Mouse (Mus musculus): ENCODE measurements at regions not wholly inside any gene's neighbourhood (a gene's known extent, or its start where the extent isn't known, plus 50 kb on each side); places are given as distances from the start of the nearest gene placed in this dataset.

DNA sequence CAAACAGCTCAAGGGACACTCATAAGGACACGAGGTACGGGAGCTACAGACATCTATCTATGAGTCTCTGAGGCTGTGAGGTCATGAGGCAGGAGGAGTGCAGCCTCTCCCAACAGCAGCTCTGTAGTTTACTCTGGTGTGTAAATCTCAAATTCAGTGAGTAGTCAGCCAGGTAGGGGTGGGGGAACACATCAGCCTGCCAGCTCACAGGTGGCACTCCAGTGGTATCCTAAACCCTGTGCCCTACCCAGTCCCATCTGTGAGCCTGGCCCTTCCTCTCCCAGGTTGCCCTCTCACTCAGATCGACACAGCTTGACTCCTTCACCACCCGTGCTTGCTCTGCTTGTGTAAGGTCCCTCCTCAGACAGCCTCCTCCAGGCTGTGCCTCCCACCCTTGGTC is 202.2 kb downstream of the Sipa1l2 start:
- DNase-seq (ENCODE audit: low spot score in 2 of 2): no peak

GRCm38 (mm10) chr8:125365004-125365403 is 204.6 kb downstream of the Sipa1l2 start:
- no peak for DNase-seq (ENCODE audit: low spot score in 2 of 2)

GRCm38 (mm10) chr8:125359456-125359855 is 210.2 kb downstream of the Sipa1l2 start:
- no peak for DNase-seq (ENCODE audit: low spot score in 2 of 2)

DNA sequence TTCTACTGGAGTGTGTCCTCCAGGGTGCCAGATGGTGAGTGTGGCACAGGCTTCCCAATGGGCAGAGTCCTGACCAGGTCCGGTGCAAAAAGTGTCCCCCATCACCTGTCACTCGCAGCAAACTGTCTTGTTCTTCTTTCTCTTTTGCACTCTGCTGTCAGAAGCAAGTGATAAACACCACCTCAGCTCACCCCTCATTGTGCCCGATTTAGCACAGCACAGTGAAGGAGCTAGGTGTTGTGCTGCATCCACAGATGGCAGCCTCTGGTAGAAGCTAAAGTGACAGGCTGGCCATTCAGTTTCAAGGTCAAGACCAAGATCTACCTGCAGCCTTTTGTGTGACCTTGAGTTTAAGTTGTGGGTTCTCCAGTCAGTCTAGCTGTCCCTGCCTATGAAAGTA is 211.8 kb downstream of the Sipa1l2 start:
- no peak for DNase-seq (ENCODE audit: low spot score in 2 of 2)

- peak in 1 of 2 experiments; percentile 37 for DNase-seq (ENCODE audit: low spot score in 2 of 2)
These were observed 214.5 kb downstream of the Sipa1l2 start for GRCm38 (mm10) chr8:125355059-125355509.

DNA sequence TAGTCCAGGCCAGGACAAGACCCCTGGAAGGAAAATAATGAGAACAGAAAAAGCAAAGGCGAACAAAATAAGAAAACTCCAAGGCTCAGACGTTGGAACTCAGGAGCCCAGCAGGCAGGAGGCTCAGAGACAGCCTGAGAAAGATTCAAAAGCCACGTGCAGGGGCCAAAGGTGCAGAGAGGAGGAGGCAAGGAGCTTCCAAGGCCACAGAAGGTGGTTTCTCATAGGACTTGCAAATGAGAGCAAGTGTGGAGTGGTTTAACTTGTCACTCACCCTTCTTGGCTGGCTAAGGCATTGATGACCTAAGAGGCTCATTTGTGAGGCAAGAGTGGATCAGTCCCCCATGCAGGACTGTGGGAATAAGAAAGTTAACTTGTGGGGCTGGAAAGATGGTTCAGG is 217.3 kb downstream of the Sipa1l2 start:
- no peak for DNase-seq (ENCODE audit: low spot score in 2 of 2)

DNA sequence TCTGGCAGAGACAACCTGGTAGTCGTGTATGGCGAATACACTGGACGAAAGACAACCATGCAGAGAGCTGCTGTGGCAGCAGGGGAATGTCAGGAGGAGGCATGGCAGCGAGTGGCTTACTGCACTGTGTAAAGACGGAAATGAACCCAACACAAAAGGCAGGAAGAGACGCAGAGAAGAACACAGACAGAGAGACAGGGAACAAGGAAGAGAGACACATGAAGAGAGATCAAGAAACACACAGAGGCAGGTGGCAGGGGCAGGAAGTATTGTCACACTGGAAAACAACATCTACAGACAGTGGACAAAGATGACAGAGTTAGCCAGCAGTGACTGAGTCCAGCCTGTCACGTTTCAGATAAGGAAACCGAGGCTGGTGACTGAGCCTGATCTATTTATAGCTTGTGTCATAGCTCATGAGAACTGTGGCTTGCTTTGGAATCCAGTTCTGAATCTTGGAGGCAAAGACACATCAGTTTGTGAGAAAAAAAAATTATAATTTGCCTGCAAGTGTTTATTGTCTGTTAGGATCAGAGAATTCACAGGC is 218.0 kb downstream of the Sipa1l2 start:
- DNase-seq (ENCODE audit: low spot score in 2 of 2): no peak

- DNase-seq (ENCODE audit: low spot score in 2 of 2): peak; percentile 52 to 83
These were observed 220.2 kb downstream of the Sipa1l2 start for GRCm38 (mm10) chr8:125349290-125350025.

DNA sequence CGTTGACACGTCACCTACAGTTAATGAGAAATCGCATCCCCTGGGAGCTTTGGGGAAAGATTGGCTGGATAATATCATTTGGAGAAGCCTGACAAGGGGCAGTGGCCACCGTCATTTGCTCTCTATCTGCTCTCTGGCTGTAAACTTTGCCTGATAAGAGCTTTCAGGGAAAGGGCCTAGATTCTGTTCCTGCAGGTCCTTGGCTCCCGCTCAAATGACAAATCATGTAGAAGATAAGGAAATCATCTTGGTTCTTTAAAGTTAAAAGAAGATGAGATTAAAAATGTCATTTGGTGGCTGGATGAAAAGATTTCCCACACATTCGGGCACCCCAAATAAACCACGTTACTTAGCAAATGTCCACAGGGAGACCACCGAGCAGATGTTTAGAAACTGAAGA is 223.4 kb downstream of the Sipa1l2 start:
- no peak for DNase-seq (ENCODE audit: low spot score in 2 of 2)

- no peak for DNase-seq (ENCODE audit: low spot score in 2 of 2)
These were observed 224.0 kb downstream of the Sipa1l2 start for GRCm38 (mm10) chr8:125345571-125345970.

DNA sequence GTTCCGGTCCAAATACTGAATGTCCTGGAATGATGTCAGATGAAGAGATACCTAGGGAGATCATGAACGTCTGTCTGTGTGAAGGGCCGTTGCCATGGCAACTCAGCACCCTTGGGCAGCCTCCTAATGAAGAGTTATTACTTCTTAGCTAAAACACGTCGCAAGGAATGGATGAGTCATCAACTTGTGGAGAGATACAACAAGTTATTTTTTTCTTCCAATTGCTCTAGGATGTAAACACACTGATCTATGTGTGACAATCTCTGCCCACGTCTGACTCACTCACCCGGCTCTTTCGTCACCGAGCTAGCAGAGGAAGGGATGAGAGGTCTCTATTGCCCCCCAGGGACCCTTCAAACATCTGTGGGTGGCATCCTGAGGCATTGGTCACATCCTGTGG is 225.7 kb downstream of the Sipa1l2 start:
- DNase-seq (ENCODE audit: low spot score in 2 of 2): no peak

GRCm38 (mm10) chr8:125342521-125342920 is 227.1 kb downstream of the Sipa1l2 start:
- no peak for DNase-seq (ENCODE audit: low spot score in 2 of 2)

DNA sequence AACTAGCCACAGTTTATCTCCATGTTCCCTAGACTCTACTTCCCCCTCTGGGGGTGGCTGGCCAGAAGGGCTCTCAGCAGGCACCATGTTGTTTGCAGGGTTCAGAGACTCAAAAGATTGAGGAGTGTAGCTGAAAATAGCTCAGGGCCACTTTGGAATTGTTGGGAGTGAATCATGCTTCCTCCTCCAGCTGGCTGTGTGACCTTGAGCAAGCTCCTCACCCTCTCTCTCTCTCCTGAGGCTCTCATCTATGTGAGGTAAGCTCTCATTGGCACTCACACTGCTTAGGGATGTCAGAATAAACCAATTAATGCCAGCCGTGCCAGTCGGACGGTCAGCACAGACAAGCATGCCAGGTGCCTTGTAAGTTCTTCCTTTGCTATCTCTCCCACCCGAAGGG is 228.0 kb downstream of the Sipa1l2 start:
- no peak for DNase-seq (ENCODE audit: low spot score in 2 of 2)

- DNase-seq (ENCODE audit: low spot score in 2 of 2): no peak
These were observed 231.4 kb downstream of the Sipa1l2 start for GRCm38 (mm10) chr8:125338222-125338621.

GRCm38 (mm10) chr8:125337444-125338077 is 232.0 kb downstream of the Sipa1l2 start:
- DNase-seq (ENCODE audit: low spot score in 2 of 2): no peak

GRCm38 (mm10) chr8:125336799-125337198 is 232.8 kb downstream of the Sipa1l2 start:
- no peak for DNase-seq (ENCODE audit: low spot score in 2 of 2)

DNA sequence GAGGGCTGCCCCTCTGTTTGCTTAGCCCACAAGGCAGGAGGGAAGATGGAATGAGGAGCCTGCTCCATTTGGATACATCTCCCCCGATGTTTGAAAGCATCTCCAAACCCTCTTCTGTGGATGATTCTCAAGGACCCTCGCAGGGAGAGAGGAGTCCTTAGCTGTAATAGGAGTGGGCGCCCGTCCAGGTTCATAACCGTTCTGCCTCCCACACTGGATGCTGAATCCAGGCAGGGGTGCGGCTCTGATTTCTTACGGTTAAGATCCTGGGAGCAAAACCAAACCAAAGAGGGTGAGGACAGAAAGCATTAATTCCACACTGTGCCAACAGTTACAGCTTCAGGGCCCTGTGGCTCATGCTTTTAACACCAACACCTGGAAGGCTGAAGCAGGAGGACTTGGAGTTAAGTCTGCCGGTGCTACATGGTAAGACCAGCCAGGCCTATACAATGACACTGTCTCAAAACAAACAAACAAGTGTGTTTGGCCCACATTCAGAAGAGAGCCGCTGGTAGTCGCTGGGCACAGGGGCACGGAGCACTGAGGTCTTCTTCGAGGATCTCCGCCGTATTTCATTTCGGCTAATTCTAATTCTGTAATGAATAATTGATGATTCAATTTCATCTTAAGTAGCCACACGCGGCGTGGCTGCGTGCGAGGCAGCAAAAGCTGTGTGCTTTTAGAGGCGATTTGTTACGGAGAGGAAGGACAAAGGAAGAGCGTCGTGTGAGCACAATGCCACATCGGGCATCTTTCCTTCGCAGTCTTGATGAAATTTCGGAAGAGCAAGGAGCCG is 233.8 kb downstream of the Sipa1l2 start:
- DNase-seq (ENCODE audit: low spot score in 2 of 2): peak in 1 of 2 experiments; percentile 40

GRCm38 (mm10) chr8:125335171-125335570 is 234.4 kb downstream of the Sipa1l2 start:
- no peak for DNase-seq (ENCODE audit: low spot score in 2 of 2)

GRCm38 (mm10) chr8:125330638-125331037 is 239.0 kb downstream of the Sipa1l2 start:
- no peak for DNase-seq (ENCODE audit: low spot score in 2 of 2)

DNA sequence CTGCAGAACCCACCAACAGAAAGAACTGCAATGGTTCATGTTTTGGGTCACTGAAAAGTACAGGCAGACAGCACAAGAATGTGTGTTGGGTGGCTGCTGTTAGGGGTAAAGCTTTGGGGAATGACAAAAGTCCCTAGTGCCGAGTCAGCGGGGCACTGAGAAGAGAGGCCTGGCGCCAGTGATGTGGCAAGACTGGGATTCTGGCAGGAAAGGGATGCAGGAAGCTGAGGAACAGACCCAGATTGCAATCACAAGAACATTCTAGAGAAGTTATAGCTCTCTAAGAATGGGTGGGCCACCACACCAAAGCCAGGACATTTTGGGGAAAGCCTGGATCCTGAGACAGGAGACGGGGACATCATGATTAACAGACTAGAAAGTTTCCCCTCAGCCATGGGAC is 241.0 kb downstream of the Sipa1l2 start:
- no peak for DNase-seq (ENCODE audit: low spot score in 2 of 2)

DNA sequence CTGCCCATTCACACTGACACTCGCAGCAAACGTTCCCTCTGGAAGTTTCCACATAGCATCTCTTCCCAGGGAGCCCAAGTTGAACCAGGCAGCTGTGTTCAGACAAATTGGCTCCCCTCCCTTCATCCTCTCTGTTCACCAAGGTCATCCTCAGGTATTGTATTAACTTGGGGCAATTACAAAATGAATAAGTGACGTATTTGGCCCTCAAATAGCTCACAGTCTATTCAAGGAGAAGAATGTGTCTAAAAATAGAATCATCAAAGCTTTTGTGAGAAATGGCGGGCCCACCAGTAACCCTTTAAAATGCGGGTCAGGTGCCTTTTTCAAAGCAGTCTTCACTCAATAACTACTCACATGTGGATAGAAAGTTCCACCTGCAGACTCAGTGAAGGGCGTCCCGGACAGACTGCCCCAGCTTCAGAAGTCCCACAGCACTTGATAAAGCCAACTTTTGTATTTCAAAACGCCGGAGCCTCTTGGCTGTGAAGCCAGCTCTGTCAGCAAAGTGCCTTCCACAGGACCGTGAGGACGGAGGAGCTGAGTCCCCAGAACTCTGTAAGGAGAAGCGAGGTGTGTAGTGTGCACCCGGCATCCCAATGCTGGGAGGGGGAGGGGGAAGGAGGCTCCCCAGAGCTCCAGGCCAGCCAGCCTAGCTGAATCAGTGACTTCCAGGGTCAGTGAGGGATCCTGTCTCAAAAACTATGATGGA is 241.9 kb downstream of the Sipa1l2 start:
- no peak for DNase-seq (ENCODE audit: low spot score in 2 of 2)
